Mouse (Mus musculus) liver, adult 2 months (tissue): ENCODE data around the gene Fam120a.

Experiments
- CTCF ChIP-seq: fragments of 200-500 bp; IDR thresholded peaks from 2 replicates; pipeline ENCODE4 v1.5.1; 2011; ENCODE audit warnings: low read depth, low read length, control low read depth
- POLR2A ChIP-seq: fragments of 200-500 bp; IDR thresholded peaks from 2 replicates; pipeline ENCODE4 v1.6.1; 2011; ENCODE audit warnings: low read length, control low read depth; ENCODE audit not compliant: insufficient read depth; ENCODE audit errors: extremely low read depth

- TF ChIP-seq CTCF, result no peak
- TF ChIP-seq POLR2A, result no peak
Observed at GRCm38 (mm10) chr13:49016311-49016761, 48.5 kb upstream of the Fam120a start.
